Mouse (Mus musculus) stomach, embryonic 15.5 days (tissue): ENCODE data around the gene Gucy2g. TPM values are rescaled to one million over a fixed set of nuclear protein-coding genes. Genes with fewer than 3 reads are reported as not detected.
"Not testable (repeated sequence)": the region's sequence is repeated elsewhere in the genome, so short reads cannot be mapped to it uniquely, and the experiment has no call there.

ENCODE experiments used
- ATAC-seq: fragments of 200-750 bp; cut with Nextera tagmentation; 2 replicates; pipeline ENCODE4 v1.8.0; 2017; ENCODE audit warnings: low read depth, moderate number of reproducible peaks, moderate TSS enrichment; ENCODE audit not compliant: insufficient read depth, low FRiP score
- H3K27ac ChIP-seq: fragments of 300-500 bp; sonication (generic); 2 replicates; pipeline ENCODE4 v1.5.1; 2015; ENCODE audit warnings: mild to moderate bottlenecking, inconsistent platforms
- H3K27me3 ChIP-seq: fragments of 300-500 bp; sonication (generic); replicated peaks from 2 replicates; pipeline ENCODE4 v1.6.1; 2015; ENCODE audit warnings: inconsistent platforms
- H3K36me3 ChIP-seq: fragments of 300-500 bp; sonication (generic); 2 replicates; pipeline ENCODE4 v1.6.1; 2015; ENCODE audit warnings: inconsistent platforms
- H3K4me1 ChIP-seq: fragments of 300-500 bp; sonication (generic); 2 replicates; pipeline ENCODE4 v1.6.1; 2015; ENCODE audit warnings: inconsistent platforms
- H3K4me2 ChIP-seq: fragments of 300-500 bp; sonication (generic); 2 replicates; pipeline ENCODE4 v1.6.1; 2015; ENCODE audit warnings: mild to moderate bottlenecking, inconsistent platforms
- H3K4me3 ChIP-seq: fragments of 300-500 bp; sonication (generic); replicated peaks from 2 replicates; pipeline ENCODE4 v1.5.1; 2015; ENCODE audit warnings: inconsistent platforms
- H3K9ac ChIP-seq: fragments of 300-500 bp; sonication (generic); 2 replicates; pipeline ENCODE4 v1.6.1; 2015; ENCODE audit warnings: inconsistent platforms
- H3K9me3 ChIP-seq: fragments of 300-500 bp; sonication (generic); 2 replicates; pipeline ENCODE4 v1.6.1; 2016; ENCODE audit warnings: inconsistent platforms
- WGBS: fragments of 180-500 bp; shearing (Covaris S2); methylation state at CpG from one replicate; pipeline ENCODE4 v1.1.7; 2015; 5-methylcytosine and 5-hydroxymethylcytosine counted together
- microRNA-seq: library from miRNA; unstranded; fragments of <30 nt; microRNA quantifications from one replicate; pipeline ENCODE4, GENCODE M21; 2016
- polyA plus RNA-seq: library from polyadenylated mRNA; unstranded; fragments of >200 nt; fragmentation: Nextera tagmentation; extraction: Ambion mirVana; gene quantifications from 2 replicates; pipeline ENCODE4 v1.2.1, GENCODE M21; 2015

The Gucy2g gene
- polyA plus RNA-seq, 1 experiment from 2014 or later, result 0.05 TPM

- WGBS, result 83% methylated on average over 6 of the region's 6 CpGs
- Histone ChIP-seq H3K4me2 (no peak overlapping the region), H3K9ac (no peak overlapping the region), H3K27ac (no peak overlapping the region), H3K9me3 (no peaks in the 10 kb centered on the region), H3K27me3 (no peaks in the 10 kb centered on the region), H3K4me3 (no peak overlapping the region), H3K4me1 (no peaks in the 10 kb centered on the region), H3K36me3 (no peaks in the 10 kb centered on the region)
- no peak for ATAC-seq
Observed at GRCm38 (mm10) chr19:55152983-55153382, 88.1 kb downstream of the Gucy2g start.

GRCm38 (mm10) chr19:55152274-55152673 lies 88.8 kb downstream of the Gucy2g start:
- not testable (repeated sequence) for H3K27ac ChIP-seq, H3K4me2 ChIP-seq, H3K36me3 ChIP-seq, H3K9ac ChIP-seq, H3K4me3 ChIP-seq, ATAC-seq, H3K9me3 ChIP-seq, H3K4me1 ChIP-seq, H3K27me3 ChIP-seq
- WGBS, result 45% methylated on average over 5 of the region's 6 CpGs

- H3K4me3 ChIP-seq, result no peak overlapping the region
- WGBS, result 64% methylated on average over 6 of the region's 6 CpGs
Observed at GRCm38 (mm10) chr19:55149646-55150045, 91.4 kb downstream of the Gucy2g start.

GRCm38 (mm10) chr19:55148109-55148508 lies 92.9 kb downstream of the Gucy2g start:
- no peak for ATAC-seq
- Histone ChIP-seq H3K9me3 (no peaks in the 10 kb centered on the region), H3K4me1 (peaks cover 3% of the 10 kb centered on the region; the same call in 1 of the 2 replicates), H3K36me3 (no peaks in the 10 kb centered on the region), H3K4me3 (no peak overlapping the region), H3K27me3 (no peaks in the 10 kb centered on the region), H3K27ac (no peak overlapping the region), H3K9ac (no peak overlapping the region), H3K4me2 (no peak overlapping the region)
- WGBS, result 55% methylated on average over 6 of the region's 6 CpGs

More at GRCm38 (mm10) chr19:55149646-55150045, 91.4 kb downstream of the Gucy2g start:
- Histone ChIP-seq H3K9me3 (no peaks in the 10 kb centered on the region), H3K27me3 (no peaks in the 10 kb centered on the region), H3K4me1 (no peaks in the 10 kb centered on the region), H3K27ac (no peak overlapping the region), H3K4me2 (no peak overlapping the region), H3K9ac (no peak overlapping the region), H3K36me3 (no peaks in the 10 kb centered on the region)
- ATAC-seq, result no peak

Small RNA genes within 50 kb of the gene (microRNA-seq; reads per million reads assigned to microRNA genes)
- gene Mir6715, result not detected

Other genes with a start within 250 kb of the Gucy2g start
- 18.0 and 19.0 TPM in 2 replicates for gene Gpam, start 114.0 kb downstream of the Gucy2g start, polyA plus RNA-seq
- not detected in 2 replicates for gene Tectb, start 60.5 kb downstream of the Gucy2g start, polyA plus RNA-seq
- 115 and 116 TPM in 2 replicates for gene Acsl5, start 10.7 kb upstream of the Gucy2g start, polyA plus RNA-seq
- gene Zdhhc6, start 74.8 kb upstream of the Gucy2g start, polyA plus RNA-seq, result 96.1 and 96.8 TPM in 2 replicates
- 23.5 and 26.4 TPM in 2 replicates for gene Vti1a, start 75.1 kb upstream of the Gucy2g start, polyA plus RNA-seq